Mouse (Mus musculus): ENCODE data around the gene Zfp973. TPM values are rescaled to one million over a fixed set of nuclear protein-coding genes. Genes with fewer than 3 reads are reported as not detected.

Gene Zfp973
- 2.7 to 4.5 TPM (median 4.3 TPM) in 4 replicates for total RNA-seq (2023; ENCODE audit: inconsistent age)

GRCm38 (mm10) chr2:176670222-176670621 is at the start of gene Zfp973:
Zfp973 (plus strand) TSS chr2:176670522.

GRCm38 (mm10) chr2:176636244-176636643 is 34.1 kb upstream of the Zfp973 start, which contains the start of gene Gm14308:
Gm14308 (minus strand) TSS chr2:176636344.

GRCm38 (mm10) chr2:176708051-176708450 is 37.7 kb downstream of the Zfp973 start, which contains the start of gene Gm14305:
Gm14305 (plus strand) TSS chr2:176708328.

Other genes starting within 250 kb of the Zfp973 start
- 1.4 to 4.3 TPM (median 3.0 TPM) in 4 replicates for gene Gm14435, start 246.9 kb upstream of the Zfp973 start, total RNA-seq (2023; ENCODE audit: inconsistent age)
- 0.38 to 2.5 TPM (median 1.3 TPM) in 3 of 4 replicates, not detected in the other for gene Gm14434, start 183.7 kb upstream of the Zfp973 start, total RNA-seq (2023; ENCODE audit: inconsistent age)
- gene Zfp967, start 149.5 kb upstream of the Zfp973 start, total RNA-seq (2023; ENCODE audit: inconsistent age) = not detected in 4 replicates
- gene Gm14308, start 34.2 kb upstream of the Zfp973 start, total RNA-seq (2023; ENCODE audit: inconsistent age) = 0.81 to 3.1 TPM (median 2.5 TPM) in 3 of 4 replicates, not detected in the other
- 0.51 to 3.1 TPM (median 1.7 TPM) in 4 replicates for gene Gm14305, start 37.8 kb downstream of the Zfp973 start, total RNA-seq (2023; ENCODE audit: inconsistent age)
- gene Gm14295, start 128.1 kb downstream of the Zfp973 start, total RNA-seq (2023; ENCODE audit: inconsistent age) = 0.60 to 2.0 TPM (median 1.2 TPM) in 4 replicates
- gene Gm14408, start 160.6 kb downstream of the Zfp973 start, total RNA-seq (2023; ENCODE audit: inconsistent age) = not detected in 4 replicates